Mouse (Mus musculus) MEL (cell line): ENCODE data around the gene Spaca7.

Experiments
- CHD2 ChIP-seq: IDR thresholded peaks from 2 replicates; pipeline ENCODE4 v1.6.1; 2011; ENCODE audit warnings: low read length, improper control_type of control experiment
- CTCF ChIP-seq, 3 experiments: IDR thresholded peaks in 2 of 3; conservative IDR thresholded peaks in 1 of 3; 2 replicates each; pipeline ENCODE4 v1.5.1; 2011 to 2012; ENCODE audit warnings: low read length in 3 of 3, low read depth in 2 of 3, mild to moderate bottlenecking in 2 of 3, improper control_type of control experiment in 1 of 3, inconsistent platforms in 1 of 3, mixed read lengths in 1 of 3, moderate library complexity in 1 of 3; ENCODE audit not compliant: control insufficient read depth in 1 of 3, insufficient read depth in 1 of 3, poor library complexity in 1 of 3, severe bottlenecking in 1 of 3
- EP300 ChIP-seq, 2 experiments: IDR thresholded peaks; 2 replicates each; pipeline ENCODE4 v1.6.1; 2011; ENCODE audit warnings: improper control_type of control experiment in 2 of 2, low read length in 2 of 2, low read depth in 1 of 2, mild to moderate bottlenecking in 1 of 2
- MAX ChIP-seq: IDR thresholded peaks from 2 replicates; pipeline ENCODE4 v1.6.1; 2011; ENCODE audit warnings: low read length, improper control_type of control experiment
- MYB ChIP-seq: IDR thresholded peaks from 2 replicates; pipeline ENCODE4 v1.6.1; 2011; ENCODE audit warnings: mild to moderate bottlenecking, low read depth, low read length, improper control_type of control experiment
- MYC ChIP-seq: IDR thresholded peaks from 2 replicates; pipeline ENCODE4 v1.6.1; 2011; ENCODE audit warnings: low read depth, mild to moderate bottlenecking, low read length, improper control_type of control experiment, moderate library complexity
- POLR2A ChIP-seq, 2 experiments: IDR thresholded peaks; 2 replicates each; pipeline ENCODE4 v1.6.1; 2011 to 2012; ENCODE audit warnings: low read length in 2 of 2, mild to moderate bottlenecking in 2 of 2, control low read depth in 1 of 2, improper control_type of control experiment in 1 of 2, low read depth in 1 of 2, moderate library complexity in 1 of 2; ENCODE audit not compliant: control insufficient read depth in 1 of 2, insufficient read depth in 1 of 2, poor library complexity in 1 of 2
- POLR2AphosphoS2 ChIP-seq: IDR thresholded peaks from 2 replicates; pipeline ENCODE4 v1.6.1; 2011; ENCODE audit warnings: low read length, improper control_type of control experiment
- SMC3 ChIP-seq: IDR thresholded peaks from 2 replicates; pipeline ENCODE4 v1.6.1; 2011; ENCODE audit warnings: low read depth, low read length, improper control_type of control experiment
- UBTF ChIP-seq: IDR thresholded peaks from 2 replicates; pipeline ENCODE4 v1.6.1; 2012; ENCODE audit warnings: low read depth, mild to moderate bottlenecking, inconsistent platforms, low read length, improper control_type of control experiment, moderate library complexity, borderline replicate concordance; ENCODE audit not compliant: insufficient read depth
- ZMIZ1 ChIP-seq: IDR thresholded peaks from 2 replicates; pipeline ENCODE4 v1.6.1; 2012; ENCODE audit warnings: low read depth, mild to moderate bottlenecking, inconsistent platforms, low read length, improper control_type of control experiment, moderate library complexity

DNA sequence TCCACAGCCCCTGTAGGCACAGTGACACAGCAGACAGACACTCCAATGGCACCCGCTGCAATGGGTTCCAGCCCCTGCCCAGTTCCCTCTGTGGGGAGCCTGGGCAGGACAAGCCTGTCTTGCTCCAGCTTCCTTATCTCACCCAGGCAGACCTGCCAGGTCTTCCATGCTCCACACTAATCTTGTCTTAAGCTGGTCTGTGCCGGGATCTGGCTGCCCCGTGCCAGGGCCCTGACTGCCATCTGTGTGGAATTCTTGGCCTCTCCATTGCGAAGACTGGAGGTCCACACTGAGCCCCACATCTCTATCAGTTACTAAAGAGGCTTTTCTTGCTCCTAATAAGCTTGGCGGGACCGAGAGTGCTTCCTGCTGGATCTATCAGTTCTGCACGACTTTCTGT is 36.5 kb upstream of the Spaca7 start:
- TF ChIP-seq POLR2A (IDR thresholded peaks at IDR 0.05; ENCODE audit: control insufficient read depth in 1 of 2, insufficient read depth in 1 of 2, low read depth in 1 of 2, low read length in 2 of 2, poor library complexity in 1 of 2), result no peak
- TF ChIP-seq MAX, result no peak
- TF ChIP-seq ZMIZ1, result no peak
- TF ChIP-seq CTCF (IDR thresholded peaks at IDR 0.05 in 2 of 3, conservative IDR thresholded peaks at IDR 0.05 in 1 of 3; ENCODE audit: control insufficient read depth in 1 of 3, insufficient read depth in 1 of 3, low read depth in 2 of 3, low read length in 3 of 3, poor library complexity in 1 of 3, severe bottlenecking in 1 of 3), result no peak
- TF ChIP-seq UBTF, result no peak
- no peak for TF ChIP-seq POLR2AphosphoS2
- no peak for TF ChIP-seq MYB
- TF ChIP-seq CHD2, result no peak
- TF ChIP-seq SMC3, result no peak
- no peak for TF ChIP-seq MYC
- no peak for TF ChIP-seq EP300 (IDR thresholded peaks at IDR 0.05; ENCODE audit: low read depth in 1 of 2, low read length in 2 of 2)
